Mouse (Mus musculus) bone marrow, adult 2 months (tissue): ENCODE measurements around the gene Ap1m1. TPM values are rescaled to one million over a fixed set of nuclear protein-coding genes. Genes with fewer than 3 reads are reported as not detected.

Experiments
- H3K27ac ChIP-seq: fragments of 200-500 bp; 2 replicates; pipeline ENCODE4 v1.5.1; 2012; ENCODE audit warnings: low read depth, mild to moderate bottlenecking, control low read depth, inconsistent platforms, low read length; ENCODE audit not compliant: control insufficient read depth, poor library complexity, insufficient read depth
- H3K4me1 ChIP-seq: fragments of 200-500 bp; 2 replicates; pipeline ENCODE4 v1.6.1; 2011; ENCODE audit warnings: low read length; ENCODE audit not compliant: control insufficient read depth, insufficient read depth
- H3K4me3 ChIP-seq: fragments of 200-500 bp; replicated peaks from 2 replicates; pipeline ENCODE3; 2011; ENCODE audit warnings: mild to moderate bottlenecking, low read depth, low read length, control low read depth; ENCODE audit not compliant: control insufficient read depth
- CTCF ChIP-seq: fragments of 200-500 bp; IDR thresholded peaks from 2 replicates; pipeline ENCODE4 v1.5.1; 2011; ENCODE audit warnings: low read length, control low read depth; ENCODE audit not compliant: control insufficient read depth, insufficient read depth
- POLR2A ChIP-seq: fragments of 200-500 bp; IDR thresholded peaks from 2 replicates; pipeline ENCODE4 v1.6.1; 2011; ENCODE audit warnings: low read depth, mild to moderate bottlenecking, control low read depth, low read length, borderline replicate concordance; ENCODE audit not compliant: control insufficient read depth
- WGBS: fragments of 180-500 bp; shearing (Covaris S2); methylation state at CpG from one replicate; pipeline ENCODE4 v1.1.7; 2018; 5-methylcytosine and 5-hydroxymethylcytosine counted together
- polyA plus RNA-seq: library from polyadenylated mRNA; stranded (reverse); fragments of >200 nt; gene quantifications from 2 replicates; pipeline ENCODE4 v1.2.4, GENCODE M21; 2011; ENCODE audit warnings: low replicate concordance; ENCODE audit not compliant: missing spikeins, insufficient read depth, insufficient read length

Ap1m1 gene
- polyA plus RNA-seq, 1 experiment, result 51.8 TPM

- TF ChIP-seq POLR2A (no peak), CTCF (no peak)
- WGBS, result 12% methylated on average over 2 of the region's 2 CpGs
- H3K4me1 ChIP-seq, result peaks cover 2% of the 10 kb centered on the region
Observed at GRCm38 (mm10) chr8:72291104-72291503, 51.3 kb downstream of the Ap1m1 start.

GRCm38 (mm10) chr8:72293309-72293708 lies 53.5 kb downstream of the Ap1m1 start:
- peaks cover 2% of the 10 kb centered on the region for H3K4me1 ChIP-seq
- H3K4me3 ChIP-seq, result no peak overlapping the region
- no peak for TF ChIP-seq POLR2A
- TF ChIP-seq CTCF, result no peak
- no peak overlapping the region for H3K27ac ChIP-seq

More at GRCm38 (mm10) chr8:72291104-72291503, 51.3 kb downstream of the Ap1m1 start:
- Histone ChIP-seq H3K27ac (no peak overlapping the region), H3K4me3 (no peak overlapping the region)

DNA sequence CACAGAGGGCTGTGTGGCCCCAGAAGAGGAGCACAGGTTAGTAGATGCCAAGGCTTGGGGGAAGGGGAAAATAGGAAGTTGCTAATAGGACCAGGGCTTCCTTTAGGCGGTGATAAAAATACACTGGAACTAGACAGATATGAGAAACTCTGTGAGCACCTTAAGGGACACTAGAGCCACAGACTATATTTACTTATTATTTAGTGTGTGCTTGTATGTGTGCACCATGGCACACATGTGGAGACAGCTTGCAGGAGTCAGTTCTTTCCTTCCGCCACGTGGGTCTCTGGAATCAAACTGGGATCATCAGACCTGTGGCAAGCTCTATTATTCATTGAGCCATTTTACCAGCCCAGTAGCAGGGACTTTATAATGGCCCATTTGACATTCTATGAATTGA lies 55.3 kb downstream of the Ap1m1 start:
- peaks cover 2% of the 10 kb centered on the region for H3K4me1 ChIP-seq
- 22% methylated on average over 3 of the region's 3 CpGs for WGBS
- H3K27ac ChIP-seq, result no peak overlapping the region
- TF ChIP-seq POLR2A (no peak), CTCF (no peak)
- H3K4me3 ChIP-seq, result no peak overlapping the region

GRCm38 (mm10) chr8:72295679-72296078 lies 55.9 kb downstream of the Ap1m1 start:
- 1% methylated on average over 8 of the region's 8 CpGs for WGBS
- TF ChIP-seq POLR2A (peak; percentile 39; the same call in 1 of the 2 replicates), CTCF (no peak)
- Histone ChIP-seq H3K27ac (peak overlapping the region; percentile 92), H3K4me1 (peaks cover 2% of the 10 kb centered on the region), H3K4me3 (no peak overlapping the region)

DNA sequence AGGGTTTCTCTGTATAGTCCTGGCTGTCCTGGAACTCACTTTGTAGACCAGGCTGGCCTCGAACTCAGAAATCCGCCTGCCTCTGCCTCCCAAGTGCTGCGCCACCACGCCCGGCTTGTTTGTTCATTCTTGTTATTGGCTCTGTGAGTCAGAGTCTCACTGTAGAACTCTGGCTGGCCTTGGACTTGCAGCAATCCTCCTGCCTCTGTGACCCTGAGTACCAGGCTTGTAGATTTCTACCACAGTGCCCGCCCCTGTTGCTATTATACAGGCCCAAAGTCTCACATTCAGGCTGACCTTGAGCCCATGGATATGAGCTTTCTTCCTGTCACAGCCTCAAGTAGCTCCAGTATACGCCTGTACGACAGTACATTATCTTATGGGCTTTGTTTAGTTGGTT lies 56.7 kb downstream of the Ap1m1 start:
- no peak overlapping the region for H3K4me3 ChIP-seq
- H3K4me1 ChIP-seq, result peaks cover 2% of the 10 kb centered on the region
- TF ChIP-seq POLR2A (no peak), CTCF (no peak)
- WGBS, result 84% methylated on average over 8 of the region's 8 CpGs
- H3K27ac ChIP-seq, result no peak overlapping the region

GRCm38 (mm10) chr8:72298928-72299327 lies 59.1 kb downstream of the Ap1m1 start:
- TF ChIP-seq POLR2A (no peak), CTCF (no peak)
- Histone ChIP-seq H3K27ac (no peak overlapping the region), H3K4me3 (no peak overlapping the region), H3K4me1 (peaks cover 2% of the 10 kb centered on the region)
- 83% methylated on average over 1 of the region's 1 CpGs for WGBS

DNA sequence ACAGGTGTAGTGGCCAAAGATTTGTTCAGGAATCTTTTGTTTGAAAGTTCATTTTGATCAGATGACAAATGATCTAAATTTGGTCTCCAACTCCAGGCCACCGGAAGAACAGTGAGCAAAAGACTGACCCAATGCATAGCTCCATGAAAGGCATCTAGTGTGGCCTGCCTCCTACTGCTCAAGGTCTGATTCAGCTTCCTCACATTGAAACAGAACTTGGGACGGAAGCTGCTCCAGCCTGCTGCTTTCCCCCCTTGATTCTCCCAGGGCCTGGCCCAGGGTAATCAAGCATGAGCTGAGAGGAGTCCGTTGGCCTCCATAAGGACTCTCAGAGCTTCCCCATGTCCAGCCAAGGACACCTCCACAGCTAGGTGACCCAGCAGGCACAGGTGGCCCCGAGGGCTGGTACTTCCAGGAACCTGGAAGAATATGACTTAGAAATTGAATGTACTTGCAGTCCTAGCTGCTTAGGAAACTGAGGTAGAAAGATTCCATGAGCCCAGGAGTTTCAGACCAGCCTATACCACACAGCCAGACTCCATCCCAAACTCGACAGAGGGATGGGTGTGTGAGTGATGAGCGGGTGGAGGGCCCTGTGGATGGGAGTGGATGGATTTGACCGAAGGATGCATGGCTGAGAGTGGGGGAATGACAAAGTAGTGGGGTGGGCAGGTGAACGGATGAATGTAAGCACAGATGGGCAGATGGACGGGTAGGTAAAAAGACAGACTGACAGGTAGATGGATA lies 61.0 kb downstream of the Ap1m1 start:
- WGBS, result 79% methylated on average over 9 of the region's 9 CpGs
- peaks cover under 1% of the 10 kb centered on the region for H3K4me1 ChIP-seq
- no peak for TF ChIP-seq CTCF
- TF ChIP-seq POLR2A, result no peak
- H3K4me3 ChIP-seq, result no peak overlapping the region
- no peak overlapping the region for H3K27ac ChIP-seq

GRCm38 (mm10) chr8:72301497-72301896 lies 61.7 kb downstream of the Ap1m1 start:
- TF ChIP-seq CTCF (no peak), POLR2A (no peak)
- 82% methylated on average over 5 of the region's 5 CpGs for WGBS
- Histone ChIP-seq H3K4me3 (no peak overlapping the region), H3K27ac (no peak overlapping the region), H3K4me1 (no peaks in the 10 kb centered on the region; the same call in 1 of the 2 replicates)
